Mouse (Mus musculus): ENCODE measurements at regions not wholly inside any gene's neighbourhood (a gene's known extent, or its start where the extent isn't known, plus 50 kb on each side); places are given as distances from the start of the nearest gene placed in this dataset.
A peak's percentile ranks its signal among the peaks of the same experiment; 100 is the strongest.
"Not testable (repeated sequence)": the region's sequence is repeated elsewhere in the genome, so short reads cannot be mapped to it uniquely, and the experiment has no call there.

DNA sequence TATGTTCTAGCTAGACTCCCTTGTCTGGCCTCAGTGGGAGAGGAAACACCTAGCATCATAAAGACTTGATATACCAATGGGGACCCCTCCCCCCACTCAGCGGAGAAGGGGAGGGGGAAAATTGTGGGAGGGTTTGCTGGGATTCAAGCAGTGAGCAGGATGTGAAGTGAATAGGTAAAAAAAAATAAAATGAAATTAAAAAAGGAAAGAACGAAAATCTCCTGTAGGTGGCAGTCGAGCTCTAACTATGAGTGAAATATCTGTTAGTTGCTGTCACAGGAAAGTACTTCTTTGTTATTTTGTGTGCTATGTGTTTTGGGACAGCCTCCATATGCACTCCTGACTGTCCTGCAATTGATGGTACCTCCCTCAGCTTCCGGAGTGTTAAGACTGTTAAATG is 138.6 kb downstream of the AI429214 start:
- DNase-seq (ENCODE audit: low spot score in 2 of 2) = peak in 1 of 2 experiments; percentile 7
- TF ChIP-seq CTCF (conservative IDR thresholded peaks at IDR 0.05) = peak; percentile 76
- H3K4me3 ChIP-seq = no peak overlapping the region
- H3K27ac ChIP-seq = no peak overlapping the region

DNA sequence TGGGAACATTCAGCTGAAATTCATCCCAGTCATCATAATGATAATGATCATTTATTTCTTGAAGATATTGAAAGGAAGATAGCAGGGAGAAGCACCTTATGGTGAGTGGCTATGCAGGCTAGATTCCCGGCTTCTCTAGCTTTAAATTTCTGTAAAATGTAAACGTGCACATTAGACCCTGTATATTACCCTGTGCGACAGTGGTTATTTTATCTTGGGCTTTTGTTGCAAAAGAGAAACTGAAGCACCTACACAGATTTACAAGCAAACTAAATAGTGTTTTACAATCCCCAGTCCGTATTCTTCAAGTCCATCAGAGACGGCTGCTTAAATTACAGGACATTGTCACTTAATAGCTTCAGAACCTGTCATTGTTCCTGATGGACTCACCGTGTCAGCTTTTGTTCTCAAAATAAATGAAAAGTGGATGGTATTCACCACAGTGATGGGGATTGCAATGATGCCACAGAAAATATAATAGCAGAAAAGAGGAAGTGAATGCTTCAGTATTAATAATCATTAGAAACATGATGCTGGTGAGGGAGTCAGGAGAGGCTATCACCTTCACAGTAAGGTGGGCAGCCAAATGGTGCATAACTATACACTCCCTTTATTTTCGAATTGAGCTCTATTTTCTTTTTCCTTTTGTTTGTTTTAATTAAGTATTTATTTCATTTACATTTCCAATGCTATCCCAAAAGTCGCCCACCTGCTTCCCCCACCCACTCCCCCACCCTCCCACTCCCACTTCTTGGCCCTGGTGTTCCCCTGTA is 141.0 kb downstream of the AI429214 start:
- DNase-seq (ENCODE audit: low spot score in 2 of 2) = no peak
- Histone ChIP-seq H3K27ac (no peak overlapping the region), H3K4me3 (no peak overlapping the region)
- no peak for TF ChIP-seq CTCF (conservative IDR thresholded peaks at IDR 0.05)

DNA sequence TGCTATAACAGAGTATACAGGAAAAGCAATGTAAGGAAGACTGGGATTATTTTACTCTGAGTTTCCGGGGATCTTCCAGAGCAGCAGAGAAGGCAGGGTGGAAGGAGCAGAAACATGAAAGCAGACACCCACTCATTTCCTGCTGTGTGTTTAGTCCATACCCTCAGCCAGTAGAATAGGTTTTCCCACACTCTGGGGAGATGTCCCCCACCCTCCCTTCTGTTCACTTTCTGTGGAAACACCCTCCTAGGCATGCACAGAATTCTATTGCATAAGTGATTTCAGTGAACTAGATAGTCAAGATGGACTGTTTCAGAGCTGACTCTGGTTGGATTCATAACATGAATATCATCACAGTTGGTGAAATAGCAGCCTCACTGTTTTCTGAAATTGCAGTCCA is 156.9 kb downstream of the AI429214 start:
- Histone ChIP-seq H3K27ac (no peak overlapping the region), H3K4me3 (no peak overlapping the region)
- DNase-seq (ENCODE audit: low spot score in 2 of 2) = peak in 1 of 2 experiments; percentile 6
- no peak for TF ChIP-seq CTCF (conservative IDR thresholded peaks at IDR 0.05)

DNA sequence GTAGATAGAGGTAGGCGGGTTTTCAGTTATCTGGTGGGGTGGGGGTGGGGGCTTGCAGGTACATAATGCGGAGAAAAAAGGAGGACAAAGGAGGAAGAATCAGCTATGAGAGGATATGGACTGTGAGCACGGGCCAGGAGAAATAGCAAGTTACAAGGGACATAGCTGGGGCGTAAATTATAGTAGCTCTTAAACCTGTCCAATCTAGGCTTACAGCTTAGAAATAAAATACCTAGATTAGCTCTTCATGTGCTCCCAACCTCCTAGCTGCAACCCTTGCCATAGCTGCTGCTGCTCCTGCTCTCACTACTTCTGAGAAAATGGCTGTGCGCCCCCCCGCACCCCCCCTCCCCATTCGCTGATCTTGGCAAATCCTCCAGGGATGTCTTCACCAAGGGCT is 161.0 kb downstream of the AI429214 start:
- TF ChIP-seq CTCF (conservative IDR thresholded peaks at IDR 0.05) = no peak

DNA sequence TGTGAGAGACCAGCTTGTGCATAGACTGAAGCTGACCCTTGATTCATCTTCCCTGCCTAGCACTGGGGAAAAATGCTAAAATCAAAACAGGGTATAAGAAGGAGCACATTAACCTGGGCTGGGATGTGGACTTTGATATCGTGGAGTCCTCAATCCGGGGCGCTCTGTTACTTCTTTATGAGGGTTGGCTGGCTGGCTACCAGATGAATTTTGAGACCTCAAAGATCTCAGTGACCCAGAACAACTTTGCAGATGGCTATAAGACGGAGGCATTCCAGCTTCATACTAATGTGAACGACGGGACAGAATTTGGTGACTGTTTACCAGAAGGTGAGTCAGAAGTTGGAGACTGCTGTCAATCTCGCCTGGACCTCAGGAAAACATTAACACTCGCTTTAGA is 161.5 kb downstream of the AI429214 start:
- TF ChIP-seq CTCF (conservative IDR thresholded peaks at IDR 0.05) = no peak
- DNase-seq (ENCODE audit: low spot score in 2 of 2) = no peak
- Histone ChIP-seq H3K4me3 (no peak overlapping the region), H3K27ac (no peak overlapping the region)

More for the DNA sequence above, 161.0 kb downstream of the AI429214 start:
- DNase-seq (ENCODE audit: low spot score in 2 of 2) = no peak
- H3K4me3 ChIP-seq = no peak overlapping the region
- H3K27ac ChIP-seq = no peak overlapping the region

DNA sequence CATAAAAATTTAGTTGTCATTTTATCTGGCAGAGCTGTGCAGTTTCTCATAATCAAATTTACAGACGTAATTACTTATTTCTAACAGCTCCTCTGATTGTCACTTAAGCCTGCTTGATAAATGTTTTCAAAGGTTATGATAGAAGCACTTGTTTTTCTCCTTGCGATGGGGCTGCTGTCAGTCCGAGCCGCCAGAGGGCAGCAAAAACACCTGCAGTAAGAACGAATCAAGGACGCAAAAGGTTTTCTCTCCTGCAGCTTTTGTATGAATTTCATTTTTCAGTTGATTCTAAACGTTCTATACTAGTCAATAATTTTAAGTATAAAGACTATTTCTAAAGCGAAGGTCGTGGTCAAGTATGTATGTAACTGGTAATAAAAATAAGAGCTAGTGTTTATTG is 166.1 kb downstream of the AI429214 start:
- no peak overlapping the region for H3K4me3 ChIP-seq
- H3K27ac ChIP-seq = no peak overlapping the region
- TF ChIP-seq CTCF (conservative IDR thresholded peaks at IDR 0.05) = peak; percentile 98; the same call in 1 of the 2 replicates
- peak; percentile 68 to 77 for DNase-seq (ENCODE audit: low spot score in 2 of 2)

DNA sequence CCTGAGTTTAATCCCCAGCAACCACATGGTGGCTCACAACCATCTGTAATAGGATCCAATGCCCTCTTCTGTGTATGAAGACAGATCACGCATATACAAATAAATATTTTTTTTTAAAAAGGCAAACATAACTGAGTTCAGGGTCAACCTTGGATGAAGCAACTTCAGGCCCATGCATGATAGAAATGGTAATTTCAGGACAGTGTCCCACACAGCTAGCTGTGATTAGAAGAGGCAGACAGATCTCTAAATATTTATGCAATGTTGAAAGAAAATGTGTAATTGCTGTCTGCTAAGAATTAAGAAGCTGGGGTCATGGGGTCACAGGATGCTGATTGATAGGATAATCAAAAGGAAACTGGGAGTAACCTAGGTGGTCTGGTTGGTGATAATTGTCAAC is 203.5 kb downstream of the AI429214 start:
- no peak for DNase-seq (ENCODE audit: low spot score in 2 of 2)
- no peak for TF ChIP-seq CTCF (conservative IDR thresholded peaks at IDR 0.05)
- H3K27ac ChIP-seq = no peak overlapping the region
- H3K4me3 ChIP-seq = no peak overlapping the region

DNA sequence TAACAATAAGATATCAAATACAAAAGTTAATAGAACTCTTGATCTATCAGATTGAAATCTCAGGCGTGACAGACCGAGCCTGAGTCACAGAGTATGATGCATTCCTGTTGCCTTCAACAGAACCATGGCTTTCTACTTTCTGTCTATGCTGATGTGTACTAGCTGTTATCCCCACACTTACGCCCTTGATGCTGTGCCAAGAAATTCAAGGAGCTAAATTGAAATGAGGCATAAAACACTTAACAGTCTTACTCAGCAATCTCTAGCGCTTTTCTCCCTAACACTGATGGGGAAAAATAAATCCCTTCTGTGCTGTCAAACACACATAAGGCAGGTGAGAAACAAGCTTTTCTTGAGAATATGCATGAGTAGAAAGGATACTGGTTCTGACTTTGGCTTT is 222.5 kb downstream of the AI429214 start:
- H3K27ac ChIP-seq = no peak overlapping the region
- DNase-seq (ENCODE audit: low spot score in 2 of 2) = no peak
- TF ChIP-seq CTCF (conservative IDR thresholded peaks at IDR 0.05) = no peak
- no peak overlapping the region for H3K4me3 ChIP-seq

DNA sequence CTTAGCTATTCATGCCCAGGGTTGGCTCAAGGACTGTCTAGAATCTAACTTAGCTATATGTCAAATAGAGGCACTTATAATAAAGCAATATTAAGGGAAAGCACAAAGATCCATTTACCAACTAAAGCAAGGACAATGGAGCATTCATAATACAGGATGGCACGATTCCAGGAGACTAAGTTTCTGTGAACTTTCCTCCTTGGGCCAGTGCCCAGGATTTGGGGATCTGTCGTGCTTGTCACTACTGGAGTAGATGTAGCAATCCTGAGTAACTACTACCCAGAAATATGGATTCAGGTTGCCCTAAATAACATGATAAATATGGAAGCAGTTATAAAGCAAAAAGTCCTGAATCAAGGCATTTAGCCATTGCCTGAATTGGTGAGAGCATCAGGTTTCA is 233.7 kb downstream of the AI429214 start:
- DNase-seq (ENCODE audit: low spot score in 2 of 2) = no peak
- no peak for TF ChIP-seq CTCF (conservative IDR thresholded peaks at IDR 0.05)
- no peak overlapping the region for H3K27ac ChIP-seq
- no peak overlapping the region for H3K4me3 ChIP-seq

DNA sequence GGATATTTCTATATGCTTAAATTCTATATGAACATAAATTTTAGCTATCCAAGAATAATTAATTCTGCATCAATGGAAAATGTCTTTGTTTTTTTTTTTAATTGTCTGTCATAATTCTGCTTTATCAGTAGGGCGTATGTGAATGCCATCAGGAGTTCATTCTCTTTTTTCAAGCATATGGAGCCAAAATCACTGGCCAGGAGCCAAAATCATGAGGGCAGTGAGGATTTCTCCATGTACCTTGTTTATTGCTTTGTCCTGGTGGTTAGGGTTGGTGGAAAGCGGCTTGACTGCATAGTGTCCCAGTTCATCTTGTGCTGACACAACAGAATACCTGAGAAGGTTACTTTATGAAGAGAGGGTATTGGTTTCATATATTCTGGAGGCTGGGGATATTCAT is 243.9 kb downstream of the AI429214 start:
- H3K4me3 ChIP-seq = no peak overlapping the region
- no peak overlapping the region for H3K27ac ChIP-seq
- DNase-seq (ENCODE audit: low spot score in 2 of 2) = no peak
- TF ChIP-seq CTCF (conservative IDR thresholded peaks at IDR 0.05) = no peak

DNA sequence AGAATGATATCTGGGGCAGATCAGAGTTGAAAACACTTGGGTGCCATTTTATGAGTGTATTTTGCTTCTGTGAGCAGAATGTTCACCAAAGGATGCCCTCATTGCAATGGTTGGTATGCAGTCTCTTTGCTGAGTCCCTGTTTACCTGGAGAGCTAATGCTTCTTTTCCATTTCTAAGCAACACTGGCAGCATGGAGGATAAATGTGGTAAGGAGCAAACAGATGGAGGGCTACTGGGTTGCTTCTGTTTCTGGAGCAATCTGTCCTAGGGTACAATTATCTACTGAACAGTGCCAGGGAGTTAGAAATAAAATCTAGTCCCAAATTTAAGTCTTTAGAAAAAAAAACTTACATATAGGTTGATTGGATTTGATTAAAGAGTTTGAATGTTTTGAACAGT is 245.9 kb downstream of the AI429214 start:
- no peak for TF ChIP-seq CTCF (conservative IDR thresholded peaks at IDR 0.05)
- DNase-seq (ENCODE audit: low spot score in 2 of 2) = peak; percentile 7 to 15

DNA sequence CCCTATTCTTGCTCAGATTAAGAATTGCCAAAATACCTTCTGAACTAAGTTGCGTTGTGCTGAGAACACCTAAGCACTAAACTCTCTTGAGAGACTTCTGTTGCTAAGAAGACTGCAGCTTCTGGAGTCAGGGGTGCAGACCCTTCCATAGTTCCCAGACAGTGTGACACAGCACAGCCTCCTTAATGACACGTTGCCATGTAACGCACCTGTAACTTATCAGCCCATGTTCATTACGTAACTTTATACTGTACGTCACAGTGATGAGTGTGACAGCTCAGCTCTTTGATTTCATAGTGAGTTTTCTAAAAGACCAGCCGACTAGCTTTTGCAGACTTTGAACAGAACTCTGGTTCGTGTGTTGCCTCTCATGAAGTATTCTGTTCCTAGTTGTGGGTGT is 257.8 kb downstream of the AI429214 start:
- not testable (repeated sequence) for H3K27ac ChIP-seq; H3K4me3 ChIP-seq; DNase-seq (ENCODE audit: low spot score in 2 of 2)

More for the DNA sequence above, 245.9 kb downstream of the AI429214 start:
- H3K27ac ChIP-seq = no peak overlapping the region
- no peak overlapping the region for H3K4me3 ChIP-seq

DNA sequence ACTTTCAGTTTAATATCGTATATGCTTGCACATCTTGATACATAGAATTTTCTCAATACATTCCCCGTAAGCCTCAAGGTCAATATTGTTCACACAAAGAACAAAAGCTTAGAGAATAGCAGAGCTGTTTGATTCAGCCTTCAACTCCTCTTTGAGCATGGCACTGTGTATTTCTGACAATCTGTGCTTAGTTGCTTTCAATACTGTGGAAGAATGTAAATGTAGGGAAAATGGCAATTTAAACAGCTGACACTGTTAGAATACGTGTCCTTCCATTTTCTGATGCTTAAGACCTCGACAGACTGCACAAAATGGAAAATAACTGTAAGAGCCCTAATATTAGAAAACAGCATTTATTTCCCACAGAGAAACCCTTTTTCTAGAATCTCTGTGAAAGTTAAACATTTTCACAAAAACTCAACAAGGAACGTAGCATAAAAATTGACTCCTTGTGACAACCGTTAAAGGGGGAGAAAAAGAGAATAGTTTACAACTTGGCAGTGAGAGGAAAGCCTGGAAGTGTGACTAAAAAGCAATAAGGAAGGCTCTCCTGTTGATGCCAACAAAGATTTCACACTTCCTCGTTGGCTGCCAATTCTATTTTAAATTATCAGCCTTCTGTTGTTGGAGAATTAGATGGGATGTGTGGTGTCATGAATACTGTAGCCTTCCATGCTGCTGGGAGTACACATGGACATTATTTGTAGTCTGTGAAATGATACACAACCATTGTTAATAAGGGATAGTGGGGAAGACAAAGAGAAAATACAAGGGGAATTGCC is 297.9 kb downstream of the AI429214 start:
- no peak for TF ChIP-seq CTCF (conservative IDR thresholded peaks at IDR 0.05)
- DNase-seq (ENCODE audit: low spot score in 2 of 2) = peak in 1 of 2 experiments; percentile 3
- Histone ChIP-seq H3K4me3 (no peak overlapping the region), H3K27ac (no peak overlapping the region)

Measured in layer of hippocampus, adult 2 months (tissue).